Mouse (Mus musculus) neural tube, embryonic 14.5 days (tissue): Measurements from ENCODE around the gene Osbpl10. TPM values are rescaled to one million over a fixed set of nuclear protein-coding genes. Genes with fewer than 3 reads are reported as not detected.
A peak's percentile ranks its signal among the peaks of the same experiment; 100 is the strongest.
"Not testable (repeated sequence)": the region's sequence is repeated elsewhere in the genome, so short reads cannot be mapped to it uniquely, and the experiment has no call there.

Experiments used
- ATAC-seq: fragments of 200-750 bp; cut with Nextera tagmentation; 2 replicates; pipeline ENCODE4 v1.8.0; 2017; ENCODE audit warnings: low read depth, mild to moderate bottlenecking, moderate TSS enrichment, moderate library complexity
- H3K27ac ChIP-seq: fragments of 300-500 bp; sonication (generic); 2 replicates; pipeline ENCODE4 v1.5.1; 2014; ENCODE audit warnings: low read depth, mild to moderate bottlenecking, control low read depth, low read length, moderate library complexity, mixed read lengths
- H3K27me3 ChIP-seq: fragments of 300-500 bp; sonication (generic); 2 replicates; pipeline ENCODE4 v1.6.1; 2014; ENCODE audit warnings: low read length; ENCODE audit not compliant: control insufficient read depth, insufficient read depth
- H3K36me3 ChIP-seq: fragments of 300-500 bp; sonication (generic); 2 replicates; pipeline ENCODE4 v1.6.1; 2014; ENCODE audit warnings: low read length, mixed read lengths; ENCODE audit not compliant: control insufficient read depth, insufficient read depth
- H3K4me1 ChIP-seq: fragments of 300-500 bp; sonication (generic); 2 replicates; pipeline ENCODE4 v1.6.1; 2014; ENCODE audit warnings: low read length; ENCODE audit not compliant: control insufficient read depth, insufficient read depth
- H3K4me2 ChIP-seq: fragments of 300-500 bp; sonication (generic); 2 replicates; pipeline ENCODE4 v1.6.1; 2014; ENCODE audit warnings: mild to moderate bottlenecking, low read depth, low read length, control low read depth
- H3K4me3 ChIP-seq: fragments of 300-500 bp; sonication (generic); 2 replicates; pipeline ENCODE4 v1.5.1; 2014; ENCODE audit warnings: low read depth, low read length, control low read depth, mixed read lengths
- H3K9ac ChIP-seq: fragments of 300-500 bp; sonication (generic); replicated peaks from 2 replicates; pipeline ENCODE4 v1.6.1; 2014; ENCODE audit warnings: low read depth, mild to moderate bottlenecking, control low read depth, low read length, mixed read lengths
- H3K9me3 ChIP-seq: fragments of 300-500 bp; sonication (generic); 2 replicates; pipeline ENCODE4 v1.6.1; 2016; ENCODE audit warnings: low read length; ENCODE audit not compliant: control insufficient read depth
- WGBS: fragments of 180-500 bp; shearing (Covaris S2); extraction: QIAGEN DNeasy Blood & Tissue Kit; methylation state at CpG from one replicate; pipeline ENCODE4 v1.1.7; 2014; 5-methylcytosine and 5-hydroxymethylcytosine counted together
- polyA plus RNA-seq: library from polyadenylated mRNA; unstranded; fragments of >200 nt; fragmentation: Nextera tagmentation; extraction: Ambion mirVana; gene quantifications from 2 replicates; pipeline ENCODE4 v1.2.1, GENCODE M21; 2014

The Osbpl10 gene
- polyA plus RNA-seq, 1 experiment from 2014 or later: 3.3 TPM

- H3K9me3 ChIP-seq: no peaks in the 10 kb centered on the region
- no peaks in the 10 kb centered on the region for H3K4me1 ChIP-seq
- H3K4me3 ChIP-seq: no peak overlapping the region
- H3K4me2 ChIP-seq: no peak overlapping the region
- no peaks in the 10 kb centered on the region for H3K27me3 ChIP-seq
- no peaks in the 10 kb centered on the region for H3K36me3 ChIP-seq
- H3K9ac ChIP-seq: no peak overlapping the region
- WGBS: 90% methylated on average over 7 of the region's 7 CpGs
- ATAC-seq: no peak
- no peak overlapping the region for H3K27ac ChIP-seq
Measured at GRCm38 (mm10) chr9:115008194-115008593, 29.8 kb downstream of the Osbpl10 start.

- 61% methylated on average over 12 of the region's 12 CpGs for WGBS
- no peaks in the 10 kb centered on the region for H3K9me3 ChIP-seq
- ATAC-seq: no peak
Measured at GRCm38 (mm10) chr9:115012367-115012766, 34.0 kb downstream of the Osbpl10 start.

GRCm38 (mm10) chr9:115020141-115020540, 41.8 kb downstream of the Osbpl10 start:
- no peak overlapping the region for H3K9ac ChIP-seq
- no peak overlapping the region for H3K4me2 ChIP-seq
- no peak overlapping the region for H3K4me3 ChIP-seq
- no peak for ATAC-seq
- no peaks in the 10 kb centered on the region for H3K27me3 ChIP-seq
- H3K4me1 ChIP-seq: no peaks in the 10 kb centered on the region
- no peak overlapping the region for H3K27ac ChIP-seq
- H3K9me3 ChIP-seq: no peaks in the 10 kb centered on the region
- 86% methylated on average over 7 of the region's 7 CpGs for WGBS
- no peaks in the 10 kb centered on the region for H3K36me3 ChIP-seq

More at GRCm38 (mm10) chr9:115012367-115012766, 34.0 kb downstream of the Osbpl10 start:
- no peaks in the 10 kb centered on the region for H3K36me3 ChIP-seq
- no peak overlapping the region for H3K9ac ChIP-seq
- no peaks in the 10 kb centered on the region for H3K27me3 ChIP-seq
- no peak overlapping the region for H3K4me3 ChIP-seq
- no peaks in the 10 kb centered on the region for H3K4me1 ChIP-seq
- no peak overlapping the region for H3K4me2 ChIP-seq
- no peak overlapping the region for H3K27ac ChIP-seq

- WGBS: 100% methylated on average over 2 of the region's 2 CpGs
- Histone ChIP-seq H3K4me2 (no peak overlapping the region), H3K4me1 (no peaks in the 10 kb centered on the region), H3K27me3 (no peaks in the 10 kb centered on the region), H3K27ac (no peak overlapping the region), H3K9ac (no peak overlapping the region), H3K9me3 (no peaks in the 10 kb centered on the region), H3K4me3 (no peak overlapping the region), H3K36me3 (no peaks in the 10 kb centered on the region)
- no peak for ATAC-seq
Measured at GRCm38 (mm10) chr9:115021419-115021818, 43.0 kb downstream of the Osbpl10 start.

- H3K4me3 ChIP-seq: no peak overlapping the region
- no peak overlapping the region for H3K27ac ChIP-seq
- WGBS: 87% methylated on average over 3 of the region's 3 CpGs
- no peaks in the 10 kb centered on the region for H3K27me3 ChIP-seq
- H3K4me2 ChIP-seq: no peak overlapping the region
- no peaks in the 10 kb centered on the region for H3K9me3 ChIP-seq
- no peaks in the 10 kb centered on the region for H3K36me3 ChIP-seq
- H3K9ac ChIP-seq: no peak overlapping the region
- no peak for ATAC-seq
- H3K4me1 ChIP-seq: no peaks in the 10 kb centered on the region
Measured at GRCm38 (mm10) chr9:115023137-115023536, 44.8 kb downstream of the Osbpl10 start.

- Histone ChIP-seq H3K4me1 (no peaks in the 10 kb centered on the region), H3K27ac (no peak overlapping the region), H3K4me2 (no peak overlapping the region), H3K9ac (no peak overlapping the region), H3K36me3 (no peaks in the 10 kb centered on the region), H3K27me3 (no peaks in the 10 kb centered on the region), H3K4me3 (no peak overlapping the region), H3K9me3 (no peaks in the 10 kb centered on the region)
- ATAC-seq: no peak
- 93% methylated on average over 10 of the region's 10 CpGs for WGBS
Measured at GRCm38 (mm10) chr9:115023708-115024383, 45.5 kb downstream of the Osbpl10 start.

- 8% methylated on average over 3 of the region's 3 CpGs for WGBS
- H3K4me2 ChIP-seq: no peak overlapping the region
- H3K9ac ChIP-seq: no peak overlapping the region
- H3K36me3 ChIP-seq: no peaks in the 10 kb centered on the region
- ATAC-seq: peak; percentile 61
- no peaks in the 10 kb centered on the region for H3K27me3 ChIP-seq
- H3K27ac ChIP-seq: no peak overlapping the region
- no peaks in the 10 kb centered on the region for H3K4me1 ChIP-seq
- H3K4me3 ChIP-seq: no peak overlapping the region
- H3K9me3 ChIP-seq: no peaks in the 10 kb centered on the region
Measured at GRCm38 (mm10) chr9:115029307-115029706, 50.9 kb downstream of the Osbpl10 start.

GRCm38 (mm10) chr9:115030581-115030980, 52.2 kb downstream of the Osbpl10 start:
- Histone ChIP-seq H3K27ac (no peak overlapping the region), H3K4me2 (no peak overlapping the region), H3K4me1 (no peaks in the 10 kb centered on the region), H3K36me3 (no peaks in the 10 kb centered on the region), H3K9me3 (no peaks in the 10 kb centered on the region), H3K27me3 (no peaks in the 10 kb centered on the region), H3K9ac (no peak overlapping the region), H3K4me3 (no peak overlapping the region)
- ATAC-seq: no peak
- WGBS: 25% methylated on average over 4 of the region's 4 CpGs

GRCm38 (mm10) chr9:115031046-115031445, 52.7 kb downstream of the Osbpl10 start:
- H3K27ac ChIP-seq, H3K4me2 ChIP-seq, H3K4me3 ChIP-seq, ATAC-seq, H3K9ac ChIP-seq, H3K4me1 ChIP-seq, H3K36me3 ChIP-seq, H3K27me3 ChIP-seq, H3K9me3 ChIP-seq: not testable (repeated sequence)
- 90% methylated on average over 1 of the region's 1 CpGs for WGBS
